Mouse (Mus musculus) lung, postnatal 0 days (tissue): ENCODE measurements around the gene Has3. TPM values are rescaled to one million over a fixed set of nuclear protein-coding genes. Genes with fewer than 3 reads are reported as not detected.

Source experiments
- ATAC-seq: fragments of 200-750 bp; cut with Nextera tagmentation; 2 replicates; pipeline ENCODE4 v1.8.0; 2017; ENCODE audit warnings: moderate library complexity
- DNase-seq: peaks from one replicate; pipeline ENCODE4 v3.0.0-alpha.2; 2016; ENCODE audit warnings: low spot score
- H3K27ac ChIP-seq: fragments of 300-500 bp; sonication (generic); 2 replicates; pipeline ENCODE4 v1.5.1; 2014; ENCODE audit warnings: antibody characterized with exemption, mild to moderate bottlenecking, low read length, mixed read lengths
- H3K27me3 ChIP-seq: fragments of 300-500 bp; sonication (generic); replicated peaks from 2 replicates; pipeline ENCODE4 v1.6.1; 2014; ENCODE audit warnings: low read length, mixed read lengths; ENCODE audit not compliant: insufficient read depth
- H3K36me3 ChIP-seq: fragments of 300-500 bp; sonication (generic); 2 replicates; pipeline ENCODE4 v1.6.1; 2014; ENCODE audit warnings: low read length, mixed read lengths; ENCODE audit not compliant: insufficient read depth
- H3K4me1 ChIP-seq: fragments of 300-500 bp; sonication (generic); 2 replicates; pipeline ENCODE4 v1.6.1; 2014; ENCODE audit warnings: antibody characterized with exemption, low read depth, low read length, mixed read lengths; ENCODE audit not compliant: insufficient read depth
- H3K4me2 ChIP-seq: fragments of 300-500 bp; sonication (generic); replicated peaks from 2 replicates; pipeline ENCODE4 v1.6.1; 2014; ENCODE audit warnings: low read depth, mild to moderate bottlenecking, low read length, moderate library complexity, mixed read lengths
- H3K4me3 ChIP-seq: fragments of 300-500 bp; sonication (generic); 2 replicates; pipeline ENCODE4 v1.5.1; 2014; ENCODE audit warnings: low read depth, low read length
- H3K9ac ChIP-seq: fragments of 300-500 bp; sonication (generic); replicated peaks from 2 replicates; pipeline ENCODE4 v1.6.1; 2014; ENCODE audit warnings: low read depth, mild to moderate bottlenecking
- H3K9me3 ChIP-seq: fragments of 300-500 bp; sonication (generic); 2 replicates; pipeline ENCODE4 v1.6.1; 2016; ENCODE audit warnings: low read length, mixed read lengths
- CTCF ChIP-seq: IDR thresholded peaks from 2 replicates; pipeline ENCODE4 v1.5.1; 2016; ENCODE audit warnings: antibody characterized with exemption, mild to moderate bottlenecking
- EP300 ChIP-seq: IDR thresholded peaks from 2 replicates; pipeline ENCODE4 v1.6.1; 2016; ENCODE audit warnings: antibody characterized with exemption, mild to moderate bottlenecking, control low read depth
- WGBS: fragments of 180-500 bp; shearing (Covaris S2); extraction: QIAGEN DNeasy Blood & Tissue Kit; methylation state at CpG from one replicate; pipeline ENCODE4 v1.1.7; 2014; 5-methylcytosine and 5-hydroxymethylcytosine counted together
- polyA plus RNA-seq: library from polyadenylated mRNA; unstranded; fragments of >200 nt; fragmentation: Nextera tagmentation; extraction: Ambion mirVana; gene quantifications from 2 replicates; pipeline ENCODE4 v1.2.1, GENCODE M21; 2015

Has3 gene
- polyA plus RNA-seq, 1 experiment from 2014 or later: 0.32 TPM

- ATAC-seq (no peak), DNase-seq (no peak)
- 54% methylated on average over 6 of the region's 6 CpGs for whole genome bisulfite sequencing
- H3K9me3 ChIP-seq: no peaks in the 10 kb centered on the region
- no peaks in the 10 kb centered on the region for H3K27me3 ChIP-seq
- no peak overlapping the region for H3K4me3 ChIP-seq
- H3K27ac ChIP-seq: no peak overlapping the region
- H3K4me2 ChIP-seq: no peak overlapping the region
- H3K4me1 ChIP-seq: no peaks in the 10 kb centered on the region
- no peak overlapping the region for H3K9ac ChIP-seq
- H3K36me3 ChIP-seq: no peaks in the 10 kb centered on the region
- no peak for TF ChIP-seq EP300
- TF ChIP-seq CTCF: no peak
Measured at GRCm38 (mm10) chr8:106838803-106839202, 31.2 kb upstream of the Has3 start.

GRCm38 (mm10) chr8:106839209-106840001 is 30.6 kb upstream of the Has3 start:
- H3K9me3 ChIP-seq: no peaks in the 10 kb centered on the region
- no peaks in the 10 kb centered on the region for H3K4me1 ChIP-seq
- no peaks in the 10 kb centered on the region for H3K27me3 ChIP-seq
- H3K27ac ChIP-seq: no peak overlapping the region
- no peak for ATAC-seq
- H3K4me3 ChIP-seq: no peak overlapping the region
- H3K9ac ChIP-seq: no peak overlapping the region
- H3K36me3 ChIP-seq: no peaks in the 10 kb centered on the region
- TF ChIP-seq EP300 (no peak), CTCF (no peak)
- WGBS: 39% methylated on average over 11 of the region's 11 CpGs
- DNase-seq: no peak
- no peak overlapping the region for H3K4me2 ChIP-seq

GRCm38 (mm10) chr8:106850034-106850433 is 20.0 kb upstream of the Has3 start:
- no peaks in the 10 kb centered on the region for H3K4me1 ChIP-seq
- no peaks in the 10 kb centered on the region for H3K36me3 ChIP-seq
- TF ChIP-seq EP300 (no peak), CTCF (no peak)
- no peak for ATAC-seq
- H3K27ac ChIP-seq: no peak overlapping the region
- H3K9me3 ChIP-seq: no peaks in the 10 kb centered on the region
- H3K4me3 ChIP-seq: no peak overlapping the region
- no peaks in the 10 kb centered on the region for H3K27me3 ChIP-seq
- no peak for DNase-seq
- WGBS: 73% methylated on average over 10 of the region's 10 CpGs
- H3K4me2 ChIP-seq: no peak overlapping the region
- no peak overlapping the region for H3K9ac ChIP-seq

- Histone ChIP-seq H3K27ac (no peak overlapping the region), H3K4me3 (no peak overlapping the region), H3K36me3 (no peaks in the 10 kb centered on the region), H3K4me2 (no peak overlapping the region), H3K9me3 (no peaks in the 10 kb centered on the region), H3K4me1 (no peaks in the 10 kb centered on the region), H3K9ac (no peak overlapping the region), H3K27me3 (no peaks in the 10 kb centered on the region)
- WGBS: 47% methylated on average over 8 of the region's 8 CpGs
- no peak for TF ChIP-seq CTCF
- TF ChIP-seq EP300: no peak
- no peak for DNase-seq
- no peak for ATAC-seq
Measured at GRCm38 (mm10) chr8:106854534-106855241, 15.4 kb upstream of the Has3 start.

GRCm38 (mm10) chr8:106855242-106855562 is 14.8 kb upstream of the Has3 start:
- 61% methylated on average over 3 of the region's 3 CpGs for WGBS
- Histone ChIP-seq H3K36me3 (no peaks in the 10 kb centered on the region), H3K4me2 (no peak overlapping the region), H3K27ac (no peak overlapping the region), H3K4me3 (no peak overlapping the region), H3K9me3 (no peaks in the 10 kb centered on the region), H3K9ac (no peak overlapping the region), H3K4me1 (no peaks in the 10 kb centered on the region), H3K27me3 (no peaks in the 10 kb centered on the region)
- DNase-seq: no peak
- TF ChIP-seq CTCF (no peak), EP300 (no peak)
- ATAC-seq: no peak

GRCm38 (mm10) chr8:106862845-106863244 is 7.2 kb upstream of the Has3 start:
- Histone ChIP-seq H3K9ac (no peak overlapping the region), H3K27ac (no peak overlapping the region), H3K36me3 (no peaks in the 10 kb centered on the region), H3K4me2 (no peak overlapping the region), H3K4me1 (no peaks in the 10 kb centered on the region), H3K27me3 (no peaks in the 10 kb centered on the region), H3K4me3 (no peak overlapping the region), H3K9me3 (no peaks in the 10 kb centered on the region)
- DNase-seq: peak; percentile 44
- no peak for TF ChIP-seq EP300
- TF ChIP-seq CTCF: no peak
- 59% methylated on average over 10 of the region's 10 CpGs for WGBS
- peak; percentile 68 for ATAC-seq
